Mouse (Mus musculus) liver, postnatal 0 days (tissue): ENCODE results near the gene Cers3.

Source experiments
- CTCF ChIP-seq: sonication (generic); IDR thresholded peaks from 2 replicates; pipeline ENCODE4 v1.5.1; 2016; ENCODE audit warnings: antibody characterized with exemption, low read depth
- EP300 ChIP-seq: IDR thresholded peaks from 2 replicates; pipeline ENCODE4 v1.6.1; 2016; ENCODE audit warnings: antibody characterized with exemption, low read depth, mild to moderate bottlenecking

DNA sequence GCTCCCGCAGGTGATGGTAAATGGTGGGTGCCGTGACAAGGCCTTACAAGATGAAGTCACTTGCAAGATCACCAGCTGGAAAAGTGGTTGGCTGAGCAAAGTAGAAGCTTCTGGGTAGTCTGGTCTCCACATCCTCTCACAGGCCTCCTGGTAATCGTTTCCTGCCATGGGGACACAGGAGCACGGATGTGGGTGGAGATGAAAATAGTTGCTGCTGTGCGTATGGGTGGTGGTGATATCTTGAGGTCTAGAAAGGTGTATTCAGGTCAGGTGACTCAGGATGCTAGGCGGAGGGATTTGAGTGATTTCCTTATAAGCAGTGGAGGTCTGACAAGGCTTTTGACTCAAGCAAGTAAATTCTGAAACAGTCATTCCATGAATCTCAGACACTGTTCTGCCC, 18.4 kb upstream of the Cers3 start:
- no peak for TF ChIP-seq CTCF
- TF ChIP-seq EP300, result no peak
